Mouse (Mus musculus) heart, embryonic 14.5 days (tissue): Measurements from ENCODE around the gene Vgf. TPM values are rescaled to one million over a fixed set of nuclear protein-coding genes. Genes with fewer than 3 reads are reported as not detected.

Source experiments
- ATAC-seq: fragments of 200-750 bp; cut with Nextera tagmentation; 2 replicates; pipeline ENCODE4 v1.8.0; 2017; ENCODE audit warnings: low read depth, moderate TSS enrichment; ENCODE audit not compliant: insufficient number of reproducible peaks, insufficient read depth, low FRiP score
- H3K27ac ChIP-seq, 2 experiments: fragments of 200-500 bp in 1 of 2; fragments of 300-500 bp in 1 of 2; sonication (generic) in 1 of 2; replicated peaks in 1 of 2; 2 replicates each; pipeline ENCODE4 v1.5.1; 2012 to 2014; ENCODE audit warnings: low read depth in 2 of 2, low read length in 2 of 2, control low read depth in 1 of 2, mild to moderate bottlenecking in 1 of 2, mixed read lengths in 1 of 2; ENCODE audit not compliant: control insufficient read depth in 1 of 2, insufficient read depth in 1 of 2
- H3K27me3 ChIP-seq: fragments of 300-500 bp; sonication (generic); 2 replicates; pipeline ENCODE4 v1.6.1; 2014; ENCODE audit warnings: mild to moderate bottlenecking, low read length, control low read depth; ENCODE audit not compliant: control insufficient read depth, insufficient read depth
- H3K36me3 ChIP-seq: fragments of 300-500 bp; sonication (generic); 2 replicates; pipeline ENCODE4 v1.6.1; 2014; ENCODE audit warnings: mild to moderate bottlenecking, control low read depth, low read length, mixed read lengths; ENCODE audit not compliant: control insufficient read depth, insufficient read depth
- H3K4me1 ChIP-seq, 2 experiments: fragments of 200-500 bp in 1 of 2; fragments of 300-500 bp in 1 of 2; sonication (generic) in 1 of 2; 2 replicates each; pipeline ENCODE4 v1.6.1; 2012 to 2014; ENCODE audit warnings: low read length in 2 of 2, control low read depth in 1 of 2, mixed read lengths in 1 of 2; ENCODE audit not compliant: control insufficient read depth in 2 of 2, insufficient read depth in 2 of 2
- H3K4me2 ChIP-seq: fragments of 300-500 bp; sonication (generic); 2 replicates; pipeline ENCODE4 v1.6.1; 2014; ENCODE audit warnings: mild to moderate bottlenecking, low read length
- H3K4me3 ChIP-seq, 2 experiments: fragments of 200-500 bp in 1 of 2; fragments of 300-500 bp in 1 of 2; sonication (generic) in 1 of 2; 2 replicates each; pipeline ENCODE4 v1.5.1; 2012 to 2014; ENCODE audit warnings: low read length in 2 of 2, mild to moderate bottlenecking in 2 of 2, control low read depth in 1 of 2, low read depth in 1 of 2, moderate library complexity in 1 of 2; ENCODE audit not compliant: control insufficient read depth in 1 of 2, insufficient read depth in 1 of 2
- H3K9ac ChIP-seq: fragments of 300-500 bp; sonication (generic); 2 replicates; pipeline ENCODE4 v1.6.1; 2014; ENCODE audit warnings: mild to moderate bottlenecking, low read length
- H3K9me3 ChIP-seq: fragments of 300-500 bp; sonication (generic); 2 replicates; pipeline ENCODE4 v1.6.1; 2016; ENCODE audit warnings: low read length, control low read depth; ENCODE audit not compliant: control insufficient read depth
- WGBS: fragments of 180-500 bp; shearing (Covaris S2); extraction: QIAGEN DNeasy Blood & Tissue Kit; methylation state at CpG from one replicate; pipeline ENCODE4 v1.1.7; 2014; 5-methylcytosine and 5-hydroxymethylcytosine counted together
- microRNA counts: library from miRNA; unstranded; fragments of <30 nt; microRNA quantifications from one replicate; lab custom pipeline; 2016
- microRNA-seq: library from miRNA; unstranded; fragments of <30 nt; microRNA quantifications from one replicate; pipeline ENCODE4, GENCODE M21; 2016
- polyA plus RNA-seq: library from polyadenylated mRNA; unstranded; fragments of >200 nt; fragmentation: Nextera tagmentation; extraction: Ambion mirVana; gene quantifications from 2 replicates; pipeline ENCODE4 v1.2.1, GENCODE M21; 2014

The Vgf gene
- polyA plus RNA-seq, 1 experiment from 2014 or later, result not detected

DNA sequence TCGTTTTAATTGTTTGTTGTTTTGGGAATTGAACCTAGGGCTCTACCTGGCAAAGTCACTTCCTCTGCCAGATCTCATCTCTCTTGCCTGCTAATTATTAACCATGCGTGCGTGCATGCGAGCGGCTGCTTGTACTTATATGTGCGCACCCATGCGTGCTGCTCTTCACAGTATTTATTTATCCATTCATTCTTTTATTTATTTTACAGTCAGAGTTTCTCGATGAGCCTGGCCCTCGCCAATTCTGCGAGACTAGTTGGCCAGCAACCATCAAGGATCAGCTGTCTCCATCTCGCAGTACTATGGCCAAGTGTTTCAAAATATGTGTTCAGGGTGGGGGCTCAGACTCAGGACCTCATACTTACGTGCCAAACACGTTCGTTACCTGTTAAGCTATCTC is 51.8 kb downstream of the Vgf start:
- no peak for ATAC-seq
- H3K27me3 ChIP-seq, result no peaks in the 10 kb centered on the region
- no peaks in the 10 kb centered on the region for H3K9me3 ChIP-seq
- no peak overlapping the region for H3K9ac ChIP-seq
- H3K4me1 ChIP-seq, result peaks cover 42 to 55% of the 10 kb centered on the region in 2 experiments
- H3K4me3 ChIP-seq, result no peak overlapping the region
- H3K27ac ChIP-seq, result peak overlapping the region; percentile 70 to 93
- H3K36me3 ChIP-seq, result no peaks in the 10 kb centered on the region
- no peak overlapping the region for H3K4me2 ChIP-seq
- WGBS, result 82% methylated on average over 14 of the region's 14 CpGs

DNA sequence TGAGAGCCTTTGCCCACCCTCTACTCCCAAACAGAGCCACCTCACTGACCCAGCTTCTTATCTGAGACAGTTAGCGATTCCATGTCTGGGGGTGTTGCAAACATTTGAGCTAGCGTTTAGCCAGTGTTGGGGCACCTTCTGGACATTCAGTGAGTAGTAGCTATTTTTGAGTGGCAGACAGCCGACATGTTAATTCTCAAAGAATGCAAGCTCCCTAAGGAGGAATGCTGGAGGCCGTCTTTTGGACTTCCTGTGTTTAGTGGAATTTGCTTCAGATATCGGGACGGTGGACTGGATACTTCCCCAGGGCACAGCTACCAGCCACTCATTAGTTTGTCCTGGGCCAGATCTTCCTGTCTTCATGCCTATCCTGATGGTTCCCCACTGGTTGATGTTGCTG is 52.4 kb downstream of the Vgf start:
- Histone ChIP-seq H3K4me2 (peak overlapping the region; percentile 16; the same call in 1 of the 2 replicates), H3K27ac (peak overlapping the region; percentile 70 to 93), H3K27me3 (no peaks in the 10 kb centered on the region), H3K4me3 (no peak overlapping the region), H3K36me3 (no peaks in the 10 kb centered on the region), H3K9ac (no peak overlapping the region; the same call in 1 of the 2 replicates), H3K4me1 (peaks cover 42 to 55% of the 10 kb centered on the region in 2 experiments), H3K9me3 (no peaks in the 10 kb centered on the region)
- no peak for ATAC-seq
- WGBS, result 3% methylated on average over 6 of the region's 6 CpGs

DNA sequence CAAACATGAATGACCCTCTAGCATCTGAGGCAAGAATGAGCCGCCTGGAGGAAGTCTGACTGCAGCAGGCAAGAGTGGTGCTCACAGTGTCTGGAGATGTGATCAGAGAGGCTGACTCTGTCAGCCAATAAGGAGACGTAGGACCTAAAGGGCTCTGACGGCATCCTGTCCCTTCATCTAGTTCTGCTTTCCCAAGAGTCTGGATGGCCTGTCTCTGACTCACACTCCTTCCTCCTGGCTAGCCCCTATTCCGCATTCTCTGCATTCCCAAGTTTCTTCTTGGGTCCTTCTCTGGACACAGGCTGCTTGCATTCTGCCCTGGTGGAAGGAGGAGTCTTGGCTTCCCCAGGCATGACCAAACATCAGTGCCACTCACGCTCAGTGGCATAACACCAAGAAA is 53.7 kb downstream of the Vgf start:
- Histone ChIP-seq H3K4me2 (no peak overlapping the region), H3K27ac (peak overlapping the region; percentile 60 to 62), H3K4me1 (peaks cover 36 to 48% of the 10 kb centered on the region in 2 experiments), H3K4me3 (no peak overlapping the region), H3K9me3 (no peaks in the 10 kb centered on the region), H3K9ac (no peak overlapping the region), H3K36me3 (no peaks in the 10 kb centered on the region), H3K27me3 (no peaks in the 10 kb centered on the region)
- WGBS, result 35% methylated on average over 5 of the region's 5 CpGs
- no peak for ATAC-seq

MicroRNAs within 50 kb of the gene (microRNA counts, 519-probe panel; counts per million panel counts)
- 322 counts per million, percentile 70 among the panel's probes with 10 or more counts for microRNA mmu-miR-702 (lab: Ali Mortazavi, UCI)

Small RNA genes lying within 50 kb of the gene (microRNA-seq; reads per million reads assigned to microRNA genes)
- 29.9 reads per million, percentile 36 among the genes with 10 or more reads in this experiment for gene Mir702

Other genes starting within 250 kb of the Vgf start
- gene Col26a1, start 143.2 kb upstream of the Vgf start, polyA plus RNA-seq, result 7.8 and 14.2 TPM in 2 replicates
- gene Ift22, start 118.2 kb upstream of the Vgf start, polyA plus RNA-seq, result 37.5 and 45.9 TPM in 2 replicates
- gene Fis1, start 73.1 kb upstream of the Vgf start, polyA plus RNA-seq, result 284 and 314 TPM in 2 replicates
- 5.3 TPM in 2 replicates for gene Cldn15, start 59.8 kb upstream of the Vgf start, polyA plus RNA-seq
- gene Plod3, start 39.4 kb upstream of the Vgf start, polyA plus RNA-seq, result 36.7 and 38.3 TPM in 2 replicates
- 77.0 and 83.5 TPM in 2 replicates for gene Znhit1, start 38.4 kb upstream of the Vgf start, polyA plus RNA-seq
- 117 and 120 TPM in 2 replicates for gene Ap1s1, start 19.7 kb downstream of the Vgf start, polyA plus RNA-seq
- 0.93 and 1.0 TPM in 2 replicates for gene Serpine1, start 45.9 kb downstream of the Vgf start, polyA plus RNA-seq
- gene Trim56, start 89.8 kb downstream of the Vgf start, polyA plus RNA-seq, result 8.1 and 8.4 TPM in 2 replicates
- gene Muc3, start 122.9 kb downstream of the Vgf start, polyA plus RNA-seq, result not detected in 2 replicates
- gene Muc3a, start 186.0 kb downstream of the Vgf start, polyA plus RNA-seq, result not detected in 2 replicates